Mouse (Mus musculus) lung, adult 2 months (tissue): ENCODE measurements around the gene Lnpep. TPM values are rescaled to one million over a fixed set of nuclear protein-coding genes. Genes with fewer than 3 reads are reported as not detected.

Experiments
- DNase-seq: peaks from one replicate; pipeline ENCODE4 v3.0.0; 2022
- H3K4me1 ChIP-seq: fragments of 200-500 bp; 2 replicates; pipeline ENCODE4 v1.6.1; 2011; ENCODE audit warnings: low read length; ENCODE audit not compliant: control insufficient read depth, insufficient read depth
- H3K4me3 ChIP-seq: fragments of 200-500 bp; replicated peaks from 2 replicates; pipeline ENCODE3; 2011; ENCODE audit warnings: low read depth, mild to moderate bottlenecking, control low read depth, low read length; ENCODE audit errors: extremely low read depth
- CTCF ChIP-seq: fragments of 200-500 bp; IDR thresholded peaks from 2 replicates; pipeline ENCODE4 v1.5.1; 2011; ENCODE audit warnings: mild to moderate bottlenecking, low read length, control low read depth; ENCODE audit not compliant: insufficient read depth
- POLR2A ChIP-seq: fragments of 200-500 bp; IDR thresholded peaks from 2 replicates; pipeline ENCODE4 v1.6.1; 2011; ENCODE audit warnings: low read depth, mild to moderate bottlenecking, control low read depth, low read length, borderline replicate concordance; ENCODE audit errors: extremely low read depth
- WGBS: fragments of 180-500 bp; shearing (Covaris S2); methylation state at CpG from one replicate; pipeline ENCODE4 v1.1.7; 2018; 5-methylcytosine and 5-hydroxymethylcytosine counted together
- polyA plus RNA-seq: library from polyadenylated mRNA; depleted of rRNA; stranded (reverse); fragments of >200 nt; gene quantifications from 2 replicates; pipeline ENCODE4 v1.2.3, GENCODE M21; 2012

Lnpep gene
- polyA plus RNA-seq, 1 experiment: 13.5 TPM

DNA sequence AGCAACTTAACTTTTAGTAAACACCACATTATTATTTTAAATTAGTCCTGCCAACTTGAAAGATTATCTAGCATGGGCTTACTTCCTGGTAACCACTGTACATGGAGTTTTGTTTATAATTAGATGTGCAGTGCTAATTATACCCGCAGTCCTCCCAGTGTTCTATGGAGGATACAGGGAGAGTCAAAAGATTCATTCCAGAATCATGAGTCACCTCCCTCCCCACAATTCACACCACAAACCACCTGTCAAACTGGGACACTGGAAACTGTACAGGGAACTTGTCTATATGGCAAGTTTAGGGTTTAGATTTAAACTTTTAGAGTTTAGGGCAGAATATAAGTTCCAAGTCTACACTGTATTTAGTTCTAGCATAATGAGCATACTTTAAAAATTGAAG is 31.9 kb downstream of the Lnpep start:
- WGBS: 15% methylated on average over 1 of the region's 1 CpGs
- no peak for TF ChIP-seq CTCF
- TF ChIP-seq POLR2A: no peak
- no peak for DNase-seq
- no peak overlapping the region for H3K4me3 ChIP-seq
- H3K4me1 ChIP-seq: peaks cover 9% of the 10 kb centered on the region

DNA sequence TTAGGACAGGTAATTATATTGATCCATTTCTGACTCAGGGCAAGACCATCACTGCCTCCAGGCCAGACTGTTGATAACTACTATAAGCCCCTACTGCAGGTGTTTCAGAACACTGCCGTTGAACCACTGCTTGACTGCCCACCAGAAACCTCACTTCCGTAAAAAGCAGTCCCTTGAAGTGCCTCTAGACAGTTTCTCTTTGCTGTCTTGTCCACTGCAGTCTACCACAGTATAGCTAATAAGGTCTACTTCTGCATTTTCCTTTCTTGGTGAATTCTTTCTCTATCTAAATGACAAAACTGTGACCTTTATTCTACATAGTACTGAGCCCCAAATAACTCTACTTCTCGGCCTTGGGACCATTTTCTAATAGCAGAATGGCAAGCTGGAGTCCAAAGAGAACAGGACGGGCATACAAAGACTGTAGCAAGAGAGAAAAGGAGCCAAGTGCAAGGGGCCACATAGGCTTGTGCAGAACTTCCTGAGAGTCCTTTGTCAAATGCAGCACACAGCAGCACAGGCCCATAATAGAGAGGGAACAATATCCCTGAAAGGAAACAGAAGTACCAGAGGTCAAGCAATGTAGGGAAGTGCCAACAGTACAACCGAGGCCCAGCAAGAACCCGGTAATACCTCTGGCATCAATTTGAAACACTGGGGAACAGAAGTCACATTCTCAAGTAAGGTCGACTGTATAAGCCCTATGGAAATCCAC is 37.4 kb downstream of the Lnpep start:
- TF ChIP-seq CTCF: no peak
- WGBS: 57% methylated on average over 7 of the region's 7 CpGs
- H3K4me3 ChIP-seq: no peak overlapping the region
- DNase-seq: no peak
- H3K4me1 ChIP-seq: peaks cover 6% of the 10 kb centered on the region

DNA sequence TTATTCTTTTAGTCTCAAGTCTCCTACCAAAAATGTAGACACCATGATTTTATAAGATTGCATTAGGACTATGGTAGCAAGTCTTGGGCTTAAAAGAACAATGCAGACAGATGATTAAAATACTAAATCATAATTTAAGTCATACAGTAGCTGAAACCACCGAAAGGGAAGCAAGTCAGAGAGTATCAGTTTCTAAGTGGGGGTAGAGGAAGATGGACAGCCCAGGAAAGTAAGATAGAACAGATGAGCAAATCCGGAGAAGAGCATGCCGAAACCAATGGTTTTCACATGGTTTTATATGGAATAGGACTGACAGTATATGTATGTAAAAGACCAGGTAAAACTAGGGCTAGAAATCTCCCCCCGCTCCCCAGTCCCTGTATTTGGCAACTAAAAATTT is 39.7 kb downstream of the Lnpep start:
- no peak for TF ChIP-seq POLR2A
- Histone ChIP-seq H3K4me3 (no peak overlapping the region), H3K4me1 (peaks cover 6% of the 10 kb centered on the region)
- no peak for DNase-seq
- 84% methylated on average over 4 of the region's 4 CpGs for WGBS

DNA sequence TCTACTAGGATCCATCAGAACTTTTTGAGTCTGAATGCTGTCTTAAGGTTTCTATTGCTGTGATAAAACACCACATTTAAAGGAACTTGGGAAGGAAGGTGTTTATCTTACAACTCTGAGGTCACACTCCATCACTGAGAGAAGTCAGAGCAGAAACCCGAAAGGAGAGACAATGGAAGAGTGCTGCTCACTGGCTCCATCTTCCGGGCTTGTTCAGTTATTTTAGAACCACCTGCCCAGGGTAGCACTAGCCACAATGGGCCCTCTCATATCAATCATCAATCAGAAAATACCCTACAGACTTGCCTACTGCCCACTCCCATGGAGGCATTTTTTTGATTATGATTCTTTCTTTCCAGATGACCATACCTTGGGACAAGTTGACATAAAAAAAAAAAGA is 41.0 kb downstream of the Lnpep start:
- DNase-seq: no peak
- H3K4me1 ChIP-seq: peaks cover 6% of the 10 kb centered on the region
- 37% methylated on average over 2 of the region's 2 CpGs for WGBS
- no peak overlapping the region for H3K4me3 ChIP-seq
- TF ChIP-seq POLR2A (no peak), CTCF (no peak)

DNA sequence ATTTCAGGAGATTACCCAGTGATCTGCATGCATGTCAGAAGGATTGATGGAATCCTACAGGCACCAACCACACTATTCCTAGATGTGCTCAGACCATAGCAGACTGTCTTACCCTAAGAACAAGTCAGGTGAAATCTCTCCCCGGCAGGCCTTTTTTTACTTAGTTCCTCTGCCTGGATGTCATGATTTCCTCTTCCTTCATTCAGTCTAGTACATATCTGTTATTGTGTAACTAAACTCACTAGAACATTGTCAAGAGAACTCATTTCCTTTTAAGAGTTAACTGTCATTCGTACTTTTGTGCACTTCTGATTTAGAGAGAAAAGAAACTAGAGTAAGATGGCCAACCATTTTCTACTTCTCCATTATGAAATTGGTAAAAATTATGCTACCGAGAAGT is 43.6 kb downstream of the Lnpep start:
- 48% methylated on average over 3 of the region's 3 CpGs for WGBS
- DNase-seq: no peak
- Histone ChIP-seq H3K4me1 (peaks cover 4% of the 10 kb centered on the region), H3K4me3 (no peak overlapping the region)
- TF ChIP-seq POLR2A (no peak), CTCF (no peak)

DNA sequence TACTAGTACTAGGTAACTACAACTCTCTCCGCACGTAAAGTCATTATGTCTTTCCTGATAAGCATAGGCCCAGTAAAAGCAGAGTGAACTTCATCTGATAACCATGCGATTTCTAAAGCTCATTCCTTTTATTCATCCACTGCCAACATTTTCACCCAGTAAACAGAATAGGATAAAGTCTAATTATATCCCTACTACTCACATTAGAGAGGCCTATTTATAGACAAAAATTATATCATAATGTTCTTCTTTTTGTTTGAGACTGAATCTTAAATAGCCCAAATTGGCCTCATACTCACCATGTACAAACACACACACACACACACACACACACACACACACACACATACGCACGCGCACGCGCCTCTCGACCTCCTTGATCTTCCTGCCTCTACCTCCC is 48.5 kb downstream of the Lnpep start:
- WGBS: 85% methylated on average over 9 of the region's 9 CpGs
- TF ChIP-seq CTCF (no peak), POLR2A (no peak)
- Histone ChIP-seq H3K4me3 (no peak overlapping the region), H3K4me1 (peaks cover 4% of the 10 kb centered on the region)
- DNase-seq: no peak

DNA sequence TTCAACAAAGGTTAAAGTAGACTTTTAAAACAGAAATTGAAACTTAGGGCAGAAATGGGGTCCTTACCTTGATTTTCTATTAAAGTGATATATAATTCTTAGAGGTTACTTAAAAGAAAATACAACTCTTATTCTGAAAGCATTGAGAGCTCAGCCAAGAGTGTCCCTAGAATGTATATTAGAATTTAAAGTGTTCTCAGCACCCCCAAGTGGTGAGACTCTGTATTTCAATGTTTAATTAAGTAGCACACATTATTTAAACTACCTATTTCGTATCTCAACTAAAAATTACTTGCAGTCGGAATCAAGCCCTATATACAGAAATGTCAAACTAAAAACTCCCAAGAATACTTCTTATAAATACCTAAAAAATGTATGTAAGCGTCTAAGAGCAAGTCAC is 57.8 kb downstream of the Lnpep start:
- DNase-seq: no peak
- WGBS: 64% methylated on average over 3 of the region's 3 CpGs
- no peak overlapping the region for H3K4me3 ChIP-seq

DNA sequence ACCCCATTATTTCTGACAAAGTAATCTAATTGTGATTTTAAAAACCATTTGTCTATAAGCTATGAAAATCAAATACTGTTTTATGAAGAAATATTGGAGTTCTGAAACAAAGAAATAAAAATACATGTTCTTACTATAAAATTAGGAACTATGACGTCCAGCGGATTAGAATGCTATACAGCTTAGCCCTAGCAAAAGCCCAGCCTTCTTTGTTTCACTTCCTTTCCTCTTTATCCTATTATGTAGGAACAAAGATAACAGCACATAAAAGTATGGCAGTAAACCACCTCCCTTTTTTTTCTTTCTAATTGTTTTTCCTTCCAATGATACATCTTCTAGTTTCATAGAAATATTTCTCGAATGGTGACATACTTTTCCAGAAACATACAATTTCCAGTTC is 75.9 kb downstream of the Lnpep start:
- H3K4me1 ChIP-seq: no peaks in the 10 kb centered on the region
- DNase-seq: no peak
- TF ChIP-seq POLR2A (no peak), CTCF (no peak)
- 75% methylated on average over 3 of the region's 3 CpGs for WGBS
- no peak overlapping the region for H3K4me3 ChIP-seq

More for the DNA sequence above, 57.8 kb downstream of the Lnpep start:
- no peak for TF ChIP-seq POLR2A
- TF ChIP-seq CTCF: no peak; the same call in 1 of the 2 replicates
- no peaks in the 10 kb centered on the region for H3K4me1 ChIP-seq

DNA sequence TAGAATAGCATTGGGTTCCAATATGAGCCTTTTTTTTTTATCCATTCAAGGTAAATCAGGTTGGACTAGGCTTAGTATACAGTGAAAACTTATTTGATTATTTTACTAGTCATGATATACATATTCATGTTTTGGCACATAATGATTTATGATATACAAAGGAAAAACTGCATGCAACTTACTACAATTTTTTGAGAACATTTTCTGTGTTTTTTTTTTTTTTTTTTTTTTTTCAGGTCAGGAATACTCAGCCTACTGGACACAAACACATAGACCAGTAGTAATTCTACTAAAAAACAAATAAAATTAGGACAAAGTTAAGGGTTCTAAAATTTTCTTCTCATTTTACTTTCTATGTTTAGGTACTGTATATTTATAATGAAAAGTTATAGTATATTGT is 93.5 kb downstream of the Lnpep start:
- Histone ChIP-seq H3K4me3 (no peak overlapping the region), H3K4me1 (no peaks in the 10 kb centered on the region)
- no peak for DNase-seq
- TF ChIP-seq CTCF (no peak), POLR2A (no peak)

DNA sequence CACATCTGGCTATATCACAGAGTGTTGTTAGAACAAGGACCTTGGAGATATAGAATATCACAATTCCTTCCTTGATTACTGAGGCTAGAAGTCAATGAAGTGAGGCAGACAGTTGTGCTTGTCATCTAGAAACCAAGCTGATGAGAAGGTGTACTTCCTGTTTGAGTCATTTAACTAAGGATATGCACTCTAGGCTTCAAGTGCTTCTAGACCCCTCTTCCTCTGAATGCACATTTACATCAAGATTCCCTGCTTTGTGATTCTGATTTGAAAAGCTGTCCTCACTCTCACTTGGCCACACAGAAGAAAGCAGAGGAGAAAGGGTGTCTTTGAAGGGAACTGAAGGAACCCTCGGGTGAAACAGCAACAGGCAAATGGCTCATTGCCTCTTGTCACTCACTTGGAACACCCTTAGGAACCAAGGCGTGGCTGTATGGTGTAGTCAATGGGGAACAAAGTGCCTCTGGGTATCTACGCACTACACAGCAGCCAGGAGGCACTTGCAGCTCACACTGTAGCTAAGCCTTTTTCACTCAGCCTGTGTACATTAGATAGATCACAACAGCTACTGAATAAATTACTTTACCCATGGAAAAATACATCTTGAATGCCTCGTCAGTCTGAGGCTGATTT is 108.3 kb downstream of the Lnpep start:
- 65% methylated on average over 4 of the region's 4 CpGs for WGBS
- DNase-seq: no peak
- Histone ChIP-seq H3K4me3 (no peak overlapping the region), H3K4me1 (no peaks in the 10 kb centered on the region)
- no peak for TF ChIP-seq CTCF
- no peak for TF ChIP-seq POLR2A

DNA sequence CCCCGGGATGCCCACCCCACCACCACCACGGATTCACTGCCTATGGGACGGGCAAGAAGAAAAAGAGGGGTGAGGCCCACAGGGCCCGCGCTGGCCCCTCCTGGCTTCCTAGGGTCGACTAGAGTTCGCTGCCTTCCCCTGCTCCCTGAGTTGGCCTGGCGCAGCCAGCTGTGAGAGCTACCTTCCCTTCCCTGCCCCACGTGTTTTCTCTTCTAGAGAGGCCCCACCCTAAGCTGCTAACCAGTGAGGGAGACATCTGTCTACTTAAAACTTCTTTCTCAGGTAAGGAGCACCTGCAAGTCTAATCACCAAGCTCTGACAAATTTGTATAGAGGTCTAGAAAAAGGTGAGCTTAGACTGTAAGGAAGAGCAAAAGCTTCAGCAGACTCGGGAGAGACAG is 118.2 kb downstream of the Lnpep start:
- TF ChIP-seq CTCF (no peak), POLR2A (no peak)
- Histone ChIP-seq H3K4me3 (no peak overlapping the region), H3K4me1 (no peaks in the 10 kb centered on the region)
- 85% methylated on average over 10 of the region's 10 CpGs for WGBS
- no peak for DNase-seq
